Mouse (Mus musculus): Measurements from ENCODE around the gene Cfc1. TPM values are rescaled to one million over a fixed set of nuclear protein-coding genes. Genes with fewer than 3 reads are reported as not detected.
"Not testable (repeated sequence)": the region's sequence is repeated elsewhere in the genome, so short reads cannot be mapped to it uniquely, and the experiment has no call there.

Cfc1 gene
- not detected for total RNA-seq (2021)
- polyA plus RNA-seq (2012; rRNA removed), result not detected in 2 replicates
- long read RNA-seq, result 0 reads

DNA sequence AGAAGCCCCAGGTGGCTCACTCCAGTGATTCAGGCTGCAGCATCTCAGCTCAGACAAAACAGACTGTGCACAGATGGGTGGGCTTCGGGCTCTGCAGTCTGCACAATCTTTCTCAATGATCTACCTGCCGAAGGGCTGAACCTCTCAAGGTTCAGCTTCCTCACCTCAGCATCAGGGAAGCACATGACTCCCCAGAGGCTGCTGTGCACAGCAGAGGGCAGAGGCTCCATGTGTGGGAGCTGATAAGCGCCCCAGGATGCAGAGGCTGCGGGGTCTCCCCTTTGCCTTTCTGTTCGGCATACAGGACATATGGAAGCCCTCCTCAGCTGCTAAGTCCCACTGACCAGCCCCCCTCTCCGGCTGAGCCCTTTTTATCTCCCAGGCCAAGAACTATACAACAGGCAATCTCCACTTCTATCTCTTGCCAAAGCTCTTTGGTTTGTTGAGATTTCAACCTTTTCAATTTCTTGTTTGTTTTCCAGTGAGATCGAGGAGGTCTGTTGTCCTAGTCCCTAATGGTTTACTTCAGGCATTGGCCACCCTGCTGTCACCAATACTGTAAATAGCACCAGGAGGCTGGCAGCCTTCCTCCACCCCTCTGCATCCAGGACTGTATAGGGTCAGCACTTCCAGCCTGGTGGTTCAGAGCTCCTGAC, at the start of gene Cfc1:
Gene Cfc1 (plus strand): TSS at position 606 of the 656 bp plus-strand sequence.
- not testable (repeated sequence) for DNase-seq

GRCm38 (mm10) chr1:34487383-34487782, 48.1 kb upstream of the Cfc1 start:
- no peak for DNase-seq

DNA sequence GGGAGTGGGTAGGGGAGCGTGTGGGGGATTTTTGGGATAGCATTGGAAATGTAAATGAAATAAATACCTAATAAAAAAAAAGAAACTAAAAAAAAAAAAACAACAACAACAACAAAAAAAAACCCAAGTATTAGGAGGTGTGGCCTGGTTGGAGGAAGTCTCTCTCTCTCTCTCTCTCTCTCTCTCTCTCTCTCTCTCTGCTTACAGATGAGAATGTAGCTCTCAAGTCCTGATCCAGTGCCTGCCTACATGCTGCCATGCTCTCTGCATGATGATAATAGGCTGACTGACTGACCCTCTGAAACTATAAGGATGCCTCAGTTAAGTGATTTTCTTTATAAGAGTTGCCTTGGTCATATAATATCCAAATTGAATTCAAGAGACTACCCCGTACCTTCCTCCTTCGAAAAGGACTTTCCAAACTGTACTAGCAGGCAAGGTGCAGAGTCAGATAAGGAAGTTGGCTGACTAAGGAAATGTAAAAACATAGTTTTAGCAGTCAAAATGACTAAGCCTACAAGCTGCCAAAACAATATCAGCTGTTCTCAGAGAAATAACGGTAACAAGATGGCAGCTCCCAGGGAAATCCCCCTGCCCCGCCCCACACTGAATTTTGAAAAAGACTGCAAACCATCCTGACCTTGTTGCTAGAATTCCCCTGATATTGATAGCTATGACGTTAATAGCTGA, 45.5 kb upstream of the Cfc1 start:
- no peak for DNase-seq

- DNase-seq, result no peak
Observed at GRCm38 (mm10) chr1:34491480-34491879, 44.0 kb upstream of the Cfc1 start.

GRCm38 (mm10) chr1:34502991-34503390, 32.5 kb upstream of the Cfc1 start:
- DNase-seq, result no peak

DNA sequence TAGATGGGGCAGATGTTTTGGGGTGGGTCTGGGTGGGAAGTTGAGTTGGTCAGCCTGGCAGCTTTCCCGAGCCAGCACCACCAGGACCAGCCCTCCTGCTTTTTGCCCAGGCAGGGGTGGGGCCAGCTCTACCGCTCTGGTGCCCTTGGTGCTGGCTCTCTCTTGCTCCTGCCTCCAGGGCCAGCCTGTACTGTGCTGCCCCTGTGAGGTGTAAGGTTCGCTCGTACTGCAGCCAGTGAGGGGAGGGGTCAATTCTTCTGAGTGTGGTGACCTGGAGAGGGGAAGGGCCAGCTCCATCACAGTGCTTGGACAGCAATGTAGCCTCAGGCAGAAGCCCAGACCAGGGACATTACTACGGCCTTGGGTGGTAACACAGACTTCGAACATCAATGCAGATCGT, 30.1 kb upstream of the Cfc1 start:
- no peak for DNase-seq

- DNase-seq, result no peak
Observed at GRCm38 (mm10) chr1:34505970-34506551, 29.4 kb upstream of the Cfc1 start.

DNA sequence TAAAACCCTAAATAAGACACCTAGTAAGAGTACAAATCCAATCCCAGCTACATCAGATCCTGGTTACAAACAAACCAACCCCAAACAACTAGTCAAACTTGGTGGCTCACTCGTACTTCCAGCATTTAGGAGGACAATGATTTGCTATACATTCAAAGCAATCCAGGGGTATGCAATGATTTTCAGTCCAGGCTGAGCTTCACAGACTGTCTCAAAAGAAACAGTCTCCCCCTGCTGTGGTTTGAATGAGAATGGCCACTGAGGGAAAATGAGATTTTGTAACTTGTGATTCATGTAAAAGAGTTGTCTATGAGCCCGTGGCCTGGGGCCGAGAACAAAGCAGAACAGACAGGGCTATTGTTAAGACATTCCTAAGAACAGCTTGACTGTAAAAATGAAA, 27.5 kb upstream of the Cfc1 start:
- no peak for DNase-seq

DNA sequence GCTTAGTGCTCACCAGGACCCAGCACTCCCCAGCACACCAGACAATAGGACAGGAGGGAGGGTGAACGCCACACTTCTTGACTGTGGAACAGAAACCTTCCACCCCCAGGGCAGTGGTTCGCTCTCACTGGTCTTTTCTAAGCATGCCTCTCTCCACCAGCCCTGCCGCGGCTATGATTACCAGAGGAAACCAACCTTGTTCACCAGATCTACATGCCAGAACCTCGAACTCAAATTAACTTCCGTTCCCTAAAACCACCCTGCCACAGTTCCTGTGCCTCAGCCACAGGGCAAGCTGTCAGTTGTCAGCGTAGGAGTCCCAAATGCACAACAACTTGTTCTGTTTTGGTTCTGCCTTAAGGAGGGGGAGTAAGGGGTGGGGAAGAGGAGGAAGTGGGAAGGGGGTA, 24.9 kb upstream of the Cfc1 start:
- no peak for DNase-seq

DNA sequence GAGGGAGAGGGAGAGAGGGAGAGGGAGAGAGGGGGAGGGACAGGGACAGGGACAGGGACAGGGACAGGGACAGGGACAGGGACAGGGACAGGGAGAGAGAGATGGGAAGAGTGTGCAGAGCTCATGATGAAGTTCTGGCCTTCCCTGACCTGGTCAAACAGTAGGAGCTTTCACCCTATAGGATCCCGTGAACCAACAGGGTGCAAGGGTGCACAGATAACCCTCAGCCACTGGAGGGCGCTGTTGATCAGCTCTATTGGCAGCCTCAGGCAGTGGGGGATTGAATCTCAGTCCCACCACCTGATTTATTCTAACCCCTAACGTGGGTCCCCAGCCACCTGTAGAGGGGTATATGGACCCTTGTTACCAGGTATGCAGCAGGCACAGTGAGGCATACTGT, 24.4 kb upstream of the Cfc1 start:
- DNase-seq, result peak; percentile 13

- no peak for DNase-seq
Observed at GRCm38 (mm10) chr1:34513068-34513467, 22.4 kb upstream of the Cfc1 start.

GRCm38 (mm10) chr1:34516595-34516994, 18.9 kb upstream of the Cfc1 start:
- DNase-seq, result no peak

GRCm38 (mm10) chr1:34517297-34517696, 18.2 kb upstream of the Cfc1 start:
- not testable (repeated sequence) for DNase-seq

DNA sequence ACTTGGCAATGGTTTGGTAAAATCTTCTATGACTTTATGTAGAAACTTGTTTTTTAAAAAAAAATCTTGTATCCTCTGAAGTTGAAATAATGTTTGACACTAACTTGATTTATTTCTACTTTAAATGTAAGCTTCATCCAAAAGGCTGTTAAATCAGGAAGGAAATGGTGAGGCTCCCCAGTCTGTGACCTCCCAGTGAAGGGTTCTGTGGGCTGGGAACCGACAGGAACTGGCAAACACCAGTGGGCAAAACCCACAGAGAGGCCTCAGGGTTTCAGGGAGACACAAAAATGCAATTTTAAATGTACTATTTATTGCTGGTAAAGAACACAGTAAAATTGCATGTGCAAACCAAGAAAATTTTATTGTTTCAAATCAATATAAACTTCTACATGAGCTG, 17.7 kb upstream of the Cfc1 start:
- not testable (repeated sequence) for DNase-seq

- no peak for DNase-seq
Observed at GRCm38 (mm10) chr1:34518259-34518658, 17.2 kb upstream of the Cfc1 start.

DNA sequence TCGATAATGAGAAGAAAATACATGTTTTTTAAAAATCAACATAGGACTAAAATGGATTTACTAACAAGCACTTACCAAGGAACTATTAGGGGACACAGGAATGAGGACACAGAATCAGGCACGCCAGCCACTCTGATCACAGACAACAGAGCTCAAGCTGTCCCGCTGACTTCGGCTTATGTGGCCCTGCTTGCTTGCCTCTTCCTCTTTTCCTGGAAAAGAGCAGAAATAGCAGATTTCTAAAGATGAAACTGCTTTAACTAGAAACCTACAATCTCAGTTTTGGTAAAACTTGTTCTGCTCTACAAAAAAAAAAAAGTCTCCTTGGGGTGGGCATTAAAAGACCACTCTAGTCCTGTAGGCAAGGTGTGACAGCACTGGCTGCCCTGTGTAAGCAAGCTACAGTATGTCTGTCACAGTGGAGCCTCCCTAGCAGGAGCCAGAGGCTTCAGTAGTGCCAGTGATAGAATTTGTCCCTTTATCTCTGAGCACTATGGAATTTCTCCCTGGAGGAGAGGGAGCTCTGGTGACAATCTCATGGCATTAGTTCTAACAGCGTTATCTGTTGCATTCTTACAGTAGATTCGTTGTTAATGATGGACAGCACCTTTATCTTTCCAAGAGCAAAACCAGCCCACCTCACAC, 13.1 kb upstream of the Cfc1 start:
- DNase-seq, result no peak

DNA sequence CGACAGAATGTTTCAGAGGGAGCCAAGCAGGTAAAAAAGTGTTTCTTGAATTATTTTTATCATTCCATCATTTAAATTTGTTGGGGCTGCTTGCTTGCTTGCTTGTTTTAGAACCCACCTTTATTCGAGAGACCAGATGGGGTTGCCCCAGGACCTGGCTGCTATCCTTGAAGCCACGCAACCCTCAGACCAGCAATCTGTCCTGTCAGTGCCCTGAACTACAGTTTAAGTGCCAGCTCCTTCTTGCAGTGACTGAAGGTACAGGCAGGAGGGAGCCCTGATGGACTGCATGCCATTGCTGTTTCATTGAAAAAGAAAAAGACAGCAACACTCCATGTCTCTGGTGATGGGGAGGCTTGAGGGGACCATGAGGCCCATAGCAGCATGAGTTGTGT, 12.6 kb upstream of the Cfc1 start:
- no peak for DNase-seq

GRCm38 (mm10) chr1:34523647-34524046, 11.8 kb upstream of the Cfc1 start:
- DNase-seq, result no peak

DNA sequence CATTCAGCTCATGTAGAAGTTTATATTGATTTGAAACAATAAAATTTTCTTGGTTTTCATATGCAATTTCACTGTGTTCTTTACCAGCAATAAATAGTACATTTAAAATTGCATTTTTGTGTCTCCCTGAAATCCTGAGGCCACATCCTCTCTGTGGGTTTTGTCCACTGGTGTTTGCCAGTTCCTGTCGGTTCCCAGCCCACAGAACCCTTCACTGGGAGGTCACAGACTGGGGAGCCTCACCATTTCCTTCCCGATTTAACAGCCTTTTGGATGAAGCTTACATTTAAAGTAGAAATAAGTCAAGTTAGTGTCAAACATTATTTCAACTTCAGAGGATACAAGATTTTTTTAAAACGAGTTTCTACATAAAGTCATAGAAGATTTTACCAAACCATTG, 874 bp upstream of the Cfc1 start:
- not testable (repeated sequence) for DNase-seq

DNA sequence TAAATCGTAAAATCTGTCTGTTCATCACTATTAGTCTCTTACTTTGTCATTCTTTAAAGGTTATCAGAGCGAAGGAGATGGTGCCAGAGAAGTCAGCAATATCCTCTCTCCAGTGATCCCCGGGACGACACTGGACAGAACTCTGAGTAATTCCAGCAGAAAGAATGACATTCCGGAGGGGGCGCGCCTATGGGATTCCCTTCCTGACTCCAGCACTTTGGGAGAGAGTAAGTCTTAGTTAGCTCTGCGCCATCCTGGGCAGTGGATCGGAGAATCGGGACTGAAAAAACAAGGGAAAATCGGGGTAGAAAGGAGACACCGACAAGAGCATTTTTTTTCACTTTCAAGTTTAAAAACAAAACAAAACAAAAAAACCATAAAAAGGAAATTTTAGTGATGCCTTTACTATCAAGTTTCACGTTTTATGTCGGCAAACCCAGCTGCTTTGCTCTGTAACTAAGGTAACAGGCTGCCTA, 881 bp downstream of the Cfc1 start:
- no peak for DNase-seq

DNA sequence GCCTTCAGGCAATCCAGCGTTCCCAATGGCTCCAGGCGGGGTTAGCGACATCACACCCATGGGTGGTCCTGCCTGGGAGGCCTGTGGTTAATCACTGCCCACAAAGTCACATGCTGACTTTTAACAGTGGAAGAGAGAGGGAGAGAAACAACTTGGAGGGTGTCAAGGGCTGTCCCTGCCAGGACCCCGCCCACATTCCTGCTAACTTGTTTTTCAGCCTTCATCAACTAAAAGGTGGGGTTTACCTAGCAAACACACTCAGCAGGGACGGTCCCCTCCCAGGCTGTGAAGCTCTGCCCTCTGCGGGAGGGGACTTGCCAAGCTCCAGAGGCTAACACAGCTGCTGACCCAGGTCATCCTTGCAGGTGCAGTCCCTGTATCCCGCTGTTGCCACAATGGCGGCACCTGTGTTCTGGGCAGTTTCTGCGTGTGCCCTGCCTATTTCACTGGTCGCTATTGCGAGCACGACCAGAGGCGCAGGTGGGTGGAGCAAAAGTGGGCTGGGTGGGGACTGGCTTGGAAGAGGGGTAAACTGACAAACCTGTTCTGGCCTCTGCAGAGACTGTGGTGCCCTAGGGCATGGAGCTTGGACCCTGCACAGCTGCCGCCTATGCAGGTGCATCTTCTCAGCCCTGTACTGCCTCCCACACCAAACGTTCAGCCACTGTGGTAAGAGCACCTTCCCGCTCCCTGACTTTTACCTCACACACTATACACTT, 1.5 kb downstream of the Cfc1 start:
- DNase-seq, result no peak

DNA sequence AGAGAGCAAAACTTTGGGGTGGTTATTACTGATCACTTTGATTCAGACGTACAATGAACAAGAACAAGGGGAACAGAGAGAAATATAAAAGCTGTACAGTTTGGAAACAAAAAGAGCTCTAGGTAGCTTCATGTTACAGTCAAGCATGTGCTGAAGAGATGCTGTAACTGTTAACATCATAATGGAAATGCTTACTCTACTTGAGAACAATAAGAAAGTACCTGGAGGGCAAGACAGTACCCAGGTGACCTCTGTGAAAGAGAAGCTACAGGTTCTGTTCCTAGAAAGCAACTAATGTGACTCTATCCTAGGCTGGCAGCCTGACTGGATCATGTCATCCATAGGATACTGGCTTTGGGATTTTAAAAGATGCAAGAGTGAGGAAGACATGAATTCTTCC, 11.6 kb downstream of the Cfc1 start:
- no peak for DNase-seq
